Mouse (Mus musculus) midbrain, embryonic 13.5 days (tissue): ENCODE measurements around the gene Rpl7l1. TPM values are rescaled to one million over a fixed set of nuclear protein-coding genes. Genes with fewer than 3 reads are reported as not detected.

Source experiments
- ATAC-seq: fragments of 200-750 bp; cut with Nextera tagmentation; 2 replicates; pipeline ENCODE4 v1.8.0; 2017; ENCODE audit warnings: mild to moderate bottlenecking, moderate TSS enrichment, moderate library complexity
- H3K27ac ChIP-seq: fragments of 300-500 bp; sonication (generic); 2 replicates; pipeline ENCODE4 v1.5.1; 2015; ENCODE audit warnings: inconsistent platforms, mild to moderate bottlenecking, moderate library complexity
- H3K27me3 ChIP-seq: fragments of 300-500 bp; sonication (generic); 2 replicates; pipeline ENCODE4 v1.6.1; 2015; ENCODE audit warnings: mild to moderate bottlenecking, inconsistent platforms
- H3K36me3 ChIP-seq: fragments of 300-500 bp; sonication (generic); 2 replicates; pipeline ENCODE4 v1.6.1; 2015; ENCODE audit warnings: mild to moderate bottlenecking, inconsistent platforms
- H3K4me1 ChIP-seq: fragments of 300-500 bp; sonication (generic); replicated peaks from 2 replicates; pipeline ENCODE4 v1.6.1; 2015; ENCODE audit warnings: inconsistent platforms
- H3K4me2 ChIP-seq: fragments of 300-500 bp; sonication (generic); replicated peaks from 2 replicates; pipeline ENCODE4 v1.6.1; 2015; ENCODE audit warnings: moderate library complexity, mild to moderate bottlenecking, inconsistent platforms
- H3K4me3 ChIP-seq: fragments of 300-500 bp; sonication (generic); replicated peaks from 2 replicates; pipeline ENCODE4 v1.5.1; 2015; ENCODE audit warnings: mild to moderate bottlenecking, inconsistent platforms
- H3K9ac ChIP-seq: fragments of 300-500 bp; sonication (generic); replicated peaks from 2 replicates; pipeline ENCODE4 v1.6.1; 2015; ENCODE audit warnings: mild to moderate bottlenecking, inconsistent platforms
- H3K9me3 ChIP-seq: fragments of 300-500 bp; sonication (generic); 2 replicates; pipeline ENCODE4 v1.6.1; 2016; ENCODE audit warnings: mild to moderate bottlenecking, inconsistent platforms
- WGBS: fragments of 180-500 bp; shearing (Covaris S2); methylation state at CpG from one replicate; pipeline ENCODE4 v1.1.7; 2015; 5-methylcytosine and 5-hydroxymethylcytosine counted together
- polyA plus RNA-seq: library from polyadenylated mRNA; unstranded; fragments of >200 nt; fragmentation: Nextera tagmentation; extraction: Ambion mirVana; gene quantifications from 2 replicates; pipeline ENCODE4 v1.2.1, GENCODE M21; 2015

The Rpl7l1 gene
- polyA plus RNA-seq, 1 experiment from 2014 or later = 125 TPM

DNA sequence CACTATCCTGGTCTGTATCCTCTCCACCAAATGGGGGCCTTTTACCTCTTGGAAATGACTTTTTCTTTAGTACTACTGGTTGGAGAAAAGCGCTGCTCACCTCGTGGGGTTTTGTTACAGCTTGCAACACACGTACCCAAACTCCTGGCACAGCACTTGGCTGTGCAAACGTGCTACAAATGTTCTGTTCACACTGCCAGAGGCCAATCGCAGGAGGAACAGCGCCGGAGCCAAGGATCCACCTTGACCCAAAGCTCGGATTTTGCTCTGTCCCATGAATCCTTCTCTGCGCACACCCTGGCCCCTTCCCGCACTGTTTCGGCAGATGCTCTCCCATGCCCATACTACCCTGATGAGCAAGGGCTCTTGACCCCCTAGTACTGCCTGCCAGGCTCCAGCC, 54.0 kb downstream of the Rpl7l1 start:
- peaks cover 22% of the 10 kb centered on the region for H3K36me3 ChIP-seq
- H3K4me2 ChIP-seq = 0 out of 2 replicates have a peak overlapping the region, but pooled peaks have one; percentile 10
- WGBS = 54% methylated on average over 11 of the region's 11 CpGs
- ATAC-seq = peak; percentile 13; the same call in 1 of the 2 replicates
- H3K9me3 ChIP-seq = no peaks in the 10 kb centered on the region
- no peak overlapping the region for H3K4me3 ChIP-seq
- 0 out of 2 replicates have a peak, but pooled peaks cover 4% of the 10 kb centered on the region for H3K4me1 ChIP-seq
- peaks cover 15% of the 10 kb centered on the region for H3K27me3 ChIP-seq
- H3K9ac ChIP-seq = peak overlapping the region; percentile 53; the same call in 1 of the 2 replicates
- no peak overlapping the region for H3K27ac ChIP-seq

DNA sequence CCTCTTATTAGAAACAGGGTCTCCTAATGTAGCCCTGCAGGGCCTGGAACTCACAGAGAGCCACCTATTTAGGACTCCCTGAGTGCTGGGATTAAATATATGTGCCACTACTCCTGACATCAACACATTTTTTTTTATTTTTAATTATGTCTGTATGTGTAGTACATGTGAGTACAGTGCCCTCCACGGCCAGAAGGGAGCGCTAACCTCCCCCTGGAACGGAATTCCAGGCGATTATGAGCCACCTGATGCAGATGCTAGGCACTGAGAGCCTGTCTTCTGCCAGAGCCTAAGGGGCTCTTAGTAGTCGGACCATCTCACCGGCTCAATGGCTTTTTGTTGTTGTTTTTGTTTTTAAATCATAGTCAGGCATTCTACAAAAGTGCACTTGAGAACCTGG, 54.5 kb downstream of the Rpl7l1 start:
- H3K4me2 ChIP-seq = no peak overlapping the region
- 38% methylated on average over 6 of the region's 6 CpGs for WGBS
- no peak overlapping the region for H3K27ac ChIP-seq
- no peak overlapping the region for H3K4me3 ChIP-seq
- H3K9ac ChIP-seq = no peak overlapping the region
- H3K36me3 ChIP-seq = peaks cover 26% of the 10 kb centered on the region
- H3K27me3 ChIP-seq = peaks cover 15% of the 10 kb centered on the region
- no peak for ATAC-seq
- 0 out of 2 replicates have a peak, but pooled peaks cover 4% of the 10 kb centered on the region for H3K4me1 ChIP-seq
- no peaks in the 10 kb centered on the region for H3K9me3 ChIP-seq

DNA sequence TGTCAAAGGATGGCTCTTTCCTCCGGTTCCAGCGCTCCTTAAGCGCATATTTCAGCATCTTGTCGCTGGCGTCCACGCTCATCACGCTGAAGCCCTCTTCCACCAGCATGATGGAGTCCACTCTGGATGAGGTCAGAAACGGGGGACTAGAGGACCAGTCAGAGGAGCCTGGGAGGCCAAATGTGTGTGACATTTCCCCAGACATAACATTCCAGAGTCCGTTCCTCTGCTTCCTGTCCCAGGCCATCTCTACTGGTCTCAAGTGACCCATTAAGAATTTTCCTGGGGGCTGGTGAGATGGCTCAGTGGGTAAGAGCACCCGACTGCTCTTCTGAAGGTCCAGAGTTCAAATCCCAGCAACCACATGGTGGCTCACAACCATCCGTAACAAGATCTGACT, 55.2 kb downstream of the Rpl7l1 start:
- no peak for ATAC-seq
- Histone ChIP-seq H3K27me3 (peaks cover 15% of the 10 kb centered on the region), H3K36me3 (peaks cover 32% of the 10 kb centered on the region), H3K4me2 (no peak overlapping the region), H3K9ac (no peak overlapping the region), H3K4me3 (no peak overlapping the region), H3K27ac (no peak overlapping the region), H3K4me1 (0 out of 2 replicates have a peak, but pooled peaks cover 4% of the 10 kb centered on the region), H3K9me3 (no peaks in the 10 kb centered on the region)
- 92% methylated on average over 11 of the region's 11 CpGs for WGBS

DNA sequence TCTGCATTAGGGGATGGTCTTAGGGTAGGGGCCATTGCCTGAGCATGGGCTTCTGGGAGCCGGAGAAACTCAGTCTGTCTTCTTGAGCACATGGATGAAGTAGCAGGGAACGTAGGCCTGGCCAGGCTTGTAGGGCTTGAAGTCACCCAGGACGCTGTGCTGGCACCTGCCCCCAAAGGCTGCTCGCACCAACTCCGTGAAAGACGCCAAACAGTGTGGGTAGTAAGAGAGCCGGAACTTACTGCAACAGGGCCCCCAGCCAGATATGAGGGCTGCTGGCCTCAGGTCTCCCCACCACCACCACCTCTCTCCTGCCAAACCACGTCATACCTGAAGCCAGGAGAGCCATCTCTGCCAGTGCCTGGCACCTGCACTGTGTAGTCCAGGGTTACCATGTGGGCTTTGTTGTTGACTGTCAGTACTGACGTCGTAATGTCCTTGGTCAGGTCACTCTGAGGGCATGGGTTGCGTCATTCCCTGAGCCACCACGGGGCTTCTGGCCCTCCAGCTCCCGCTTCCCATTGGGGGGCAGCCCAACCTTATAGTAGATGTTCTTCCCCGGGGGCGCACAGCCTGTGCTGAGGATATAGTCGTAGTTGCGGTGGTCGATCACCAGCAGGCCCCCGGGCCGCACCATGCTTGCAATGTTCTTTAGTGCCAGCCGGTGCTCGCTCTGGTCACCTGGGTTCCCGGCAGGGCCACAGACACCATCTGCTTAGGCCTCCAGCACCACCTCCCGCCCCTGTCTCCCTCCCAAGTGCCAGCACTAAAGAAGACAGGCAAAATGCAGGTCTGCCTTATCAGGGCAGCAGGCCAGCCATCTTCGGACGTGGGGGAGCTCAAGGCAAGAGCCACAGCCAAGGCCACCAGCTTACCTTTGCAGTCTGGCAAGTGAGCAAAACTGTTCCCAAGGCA, 56.5 kb downstream of the Rpl7l1 start:
- Histone ChIP-seq H3K9ac (0 out of 2 replicates have a peak overlapping the region, but pooled peaks have one; percentile 1), H3K4me2 (no peak overlapping the region), H3K4me3 (no peak overlapping the region), H3K27ac (no peak overlapping the region), H3K27me3 (peaks cover 15% of the 10 kb centered on the region), H3K36me3 (peaks cover 44% of the 10 kb centered on the region), H3K4me1 (0 out of 2 replicates have a peak, but pooled peaks cover 4% of the 10 kb centered on the region), H3K9me3 (no peaks in the 10 kb centered on the region)
- ATAC-seq = no peak
- 93% methylated on average over 26 of the region's 26 CpGs for WGBS

DNA sequence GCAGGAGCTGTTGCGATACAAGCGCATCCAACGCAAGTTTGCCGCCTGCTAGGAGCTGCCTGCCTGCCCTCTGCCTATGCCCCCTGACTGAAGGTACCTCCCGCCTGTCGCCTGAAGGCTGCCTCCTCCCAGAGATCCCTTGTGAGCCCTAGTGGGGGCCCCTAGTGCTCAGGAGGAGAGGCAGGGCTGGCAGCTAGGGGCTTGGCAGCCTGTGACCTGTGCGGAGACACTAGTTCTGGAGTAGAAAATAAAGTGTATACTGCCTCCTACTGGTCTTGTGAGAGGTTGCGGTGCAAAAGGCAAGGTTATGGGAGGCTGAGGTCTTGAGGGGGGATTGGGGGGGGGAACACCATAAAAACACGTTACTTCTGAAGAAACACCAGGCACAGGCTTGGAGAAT, 57.2 kb downstream of the Rpl7l1 start:
- no peak for ATAC-seq
- no peak overlapping the region for H3K9ac ChIP-seq
- H3K27ac ChIP-seq = no peak overlapping the region
- H3K36me3 ChIP-seq = peaks cover 51% of the 10 kb centered on the region
- H3K9me3 ChIP-seq = no peaks in the 10 kb centered on the region
- H3K4me2 ChIP-seq = no peak overlapping the region
- WGBS = 48% methylated on average over 9 of the region's 9 CpGs
- H3K27me3 ChIP-seq = peaks cover 15% of the 10 kb centered on the region
- no peak overlapping the region for H3K4me3 ChIP-seq
- 0 out of 2 replicates have a peak, but pooled peaks cover 4% of the 10 kb centered on the region for H3K4me1 ChIP-seq

DNA sequence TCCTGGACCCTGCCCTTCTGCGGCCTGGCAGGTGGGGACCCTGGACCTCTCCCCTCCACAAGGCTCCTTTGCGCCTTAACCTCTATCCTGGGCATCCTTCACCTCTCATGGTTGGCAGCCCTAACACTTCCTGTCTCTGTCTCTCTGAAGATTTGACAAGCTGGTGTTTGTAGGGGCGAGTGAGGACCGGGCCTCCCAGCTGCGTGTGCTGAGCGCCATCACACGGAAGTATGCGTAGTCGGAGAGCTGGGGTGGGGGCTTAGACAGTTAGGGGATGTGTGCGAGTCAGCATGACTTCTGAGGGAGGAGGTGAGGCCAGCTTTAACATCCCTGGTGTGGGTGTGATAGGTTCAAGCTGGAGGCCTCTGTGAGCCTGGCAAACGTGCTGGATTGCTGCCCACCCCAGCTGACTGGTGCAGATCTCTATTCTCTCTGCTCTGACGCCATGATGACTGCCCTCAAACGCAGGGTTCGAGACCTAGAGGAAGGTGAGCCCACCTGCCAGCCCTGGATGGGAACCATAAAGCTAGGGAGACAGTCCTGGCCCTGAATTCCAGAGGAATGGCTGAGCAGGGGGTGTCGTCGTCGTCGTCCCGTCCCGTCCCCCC, 57.9 kb downstream of the Rpl7l1 start:
- ATAC-seq = no peak
- Histone ChIP-seq H3K27me3 (peaks cover 13% of the 10 kb centered on the region), H3K36me3 (peaks cover 52% of the 10 kb centered on the region), H3K9me3 (no peaks in the 10 kb centered on the region), H3K9ac (no peak overlapping the region), H3K4me3 (no peak overlapping the region), H3K27ac (no peak overlapping the region), H3K4me1 (0 out of 2 replicates have a peak, but pooled peaks cover 4% of the 10 kb centered on the region), H3K4me2 (no peak overlapping the region)
- 86% methylated on average over 17 of the region's 20 CpGs for WGBS

Other genes starting within 250 kb of the Rpl7l1 start
- 18.7 and 20.3 TPM in 2 replicates for gene Cul9, start 236.3 kb downstream of the Rpl7l1 start, polyA plus RNA-seq
- gene Srf, start 226.5 kb downstream of the Rpl7l1 start, polyA plus RNA-seq = 4.1 and 6.0 TPM in 2 replicates
- 33.4 and 37.5 TPM in 2 replicates for gene Ptk7, start 153.2 kb downstream of the Rpl7l1 start, polyA plus RNA-seq
- gene Klc4, start 136.7 kb downstream of the Rpl7l1 start, polyA plus RNA-seq = 49.1 and 54.1 TPM in 2 replicates
- 75.1 and 89.5 TPM in 2 replicates for gene Mrpl2, start 136.4 kb downstream of the Rpl7l1 start, polyA plus RNA-seq
- gene Cul7, start 132.3 kb downstream of the Rpl7l1 start, polyA plus RNA-seq = 41.6 and 46.3 TPM in 2 replicates
- gene Rrp36, start 108.3 kb downstream of the Rpl7l1 start, polyA plus RNA-seq = 48.1 and 49.9 TPM in 2 replicates
- gene Mea1, start 103.9 kb downstream of the Rpl7l1 start, polyA plus RNA-seq = 237 and 241 TPM in 2 replicates
- 152 TPM in 2 replicates for gene Klhdc3, start 101.8 kb downstream of the Rpl7l1 start, polyA plus RNA-seq
- 88.6 and 94.5 TPM in 2 replicates for gene Ppp2r5d, start 77.6 kb downstream of the Rpl7l1 start, polyA plus RNA-seq
- gene Pex6, start 71.2 kb downstream of the Rpl7l1 start, polyA plus RNA-seq = 21.3 and 24.3 TPM in 2 replicates
- gene Gnmt, start 53.5 kb downstream of the Rpl7l1 start, polyA plus RNA-seq = 0.80 and 0.81 TPM in 2 replicates
- 55.7 and 59.8 TPM in 2 replicates for gene Cnpy3, start 30.5 kb downstream of the Rpl7l1 start, polyA plus RNA-seq
- 0.24 and 0.46 TPM in 2 replicates for gene Ptcra, start 19.0 kb downstream of the Rpl7l1 start, polyA plus RNA-seq
- 53.4 and 54.0 TPM in 2 replicates for gene 2310039H08Rik, start 10.0 kb downstream of the Rpl7l1 start, polyA plus RNA-seq
- gene Bicral, start 75.8 kb upstream of the Rpl7l1 start, polyA plus RNA-seq = 9.4 and 9.6 TPM in 2 replicates
- gene Tbcc, start 108.0 kb upstream of the Rpl7l1 start, polyA plus RNA-seq = 56.6 and 68.3 TPM in 2 replicates
- gene Prph2, start 127.8 kb upstream of the Rpl7l1 start, polyA plus RNA-seq = not detected in 2 replicates
- 16.7 and 18.0 TPM in 2 replicates for gene Ubr2, start 227.9 kb upstream of the Rpl7l1 start, polyA plus RNA-seq